Mouse (Mus musculus) forebrain, embryonic 12.5 days (tissue): ENCODE data around the gene Tcea3. TPM values are rescaled to one million over a fixed set of nuclear protein-coding genes. Genes with fewer than 3 reads are reported as not detected.
A peak's percentile ranks its signal among the peaks of the same experiment; 100 is the strongest.

Source experiments
- ATAC-seq: fragments of 200-750 bp; cut with Nextera tagmentation; 2 replicates; pipeline ENCODE4 v1.8.0; 2017; ENCODE audit warnings: moderate TSS enrichment; ENCODE audit not compliant: low FRiP score
- H3K27ac ChIP-seq: fragments of 300-500 bp; sonication (generic); 2 replicates; pipeline ENCODE4 v1.5.1; 2016; ENCODE audit warnings: mild to moderate bottlenecking
- H3K27me3 ChIP-seq: fragments of 300-500 bp; sonication (generic); 2 replicates; pipeline ENCODE4 v1.6.1; 2016; ENCODE audit warnings: mild to moderate bottlenecking
- H3K36me3 ChIP-seq: fragments of 300-500 bp; sonication (generic); replicated peaks from 2 replicates; pipeline ENCODE4 v1.6.1; 2016; ENCODE audit warnings: mild to moderate bottlenecking
- H3K4me1 ChIP-seq: fragments of 300-500 bp; sonication (generic); 2 replicates; pipeline ENCODE4 v1.6.1; 2016
- H3K4me2 ChIP-seq: fragments of 300-500 bp; sonication (generic); 2 replicates; pipeline ENCODE4 v1.6.1; 2016; ENCODE audit warnings: mild to moderate bottlenecking, moderate library complexity
- H3K4me3 ChIP-seq: fragments of 300-500 bp; sonication (generic); replicated peaks from 2 replicates; pipeline ENCODE4 v1.5.1; 2016; ENCODE audit warnings: mild to moderate bottlenecking
- H3K9ac ChIP-seq: fragments of 300-500 bp; sonication (generic); 2 replicates; pipeline ENCODE4 v1.6.1; 2016; ENCODE audit warnings: mild to moderate bottlenecking
- H3K9me3 ChIP-seq: fragments of 300-500 bp; sonication (generic); 2 replicates; pipeline ENCODE4 v1.6.1; 2016
- WGBS: fragments of 180-500 bp; shearing (Covaris S2); methylation state at CpG from one replicate; pipeline ENCODE4 v1.1.7; 2016; 5-methylcytosine and 5-hydroxymethylcytosine counted together
- polyA plus RNA-seq: library from polyadenylated mRNA; unstranded; fragments of >200 nt; fragmentation: Nextera tagmentation; extraction: Ambion mirVana; gene quantifications from 2 replicates; pipeline ENCODE4 v1.2.1, GENCODE M21; 2016

Gene Tcea3
- polyA plus RNA-seq, 1 experiment from 2014 or later = 1.9 TPM

DNA sequence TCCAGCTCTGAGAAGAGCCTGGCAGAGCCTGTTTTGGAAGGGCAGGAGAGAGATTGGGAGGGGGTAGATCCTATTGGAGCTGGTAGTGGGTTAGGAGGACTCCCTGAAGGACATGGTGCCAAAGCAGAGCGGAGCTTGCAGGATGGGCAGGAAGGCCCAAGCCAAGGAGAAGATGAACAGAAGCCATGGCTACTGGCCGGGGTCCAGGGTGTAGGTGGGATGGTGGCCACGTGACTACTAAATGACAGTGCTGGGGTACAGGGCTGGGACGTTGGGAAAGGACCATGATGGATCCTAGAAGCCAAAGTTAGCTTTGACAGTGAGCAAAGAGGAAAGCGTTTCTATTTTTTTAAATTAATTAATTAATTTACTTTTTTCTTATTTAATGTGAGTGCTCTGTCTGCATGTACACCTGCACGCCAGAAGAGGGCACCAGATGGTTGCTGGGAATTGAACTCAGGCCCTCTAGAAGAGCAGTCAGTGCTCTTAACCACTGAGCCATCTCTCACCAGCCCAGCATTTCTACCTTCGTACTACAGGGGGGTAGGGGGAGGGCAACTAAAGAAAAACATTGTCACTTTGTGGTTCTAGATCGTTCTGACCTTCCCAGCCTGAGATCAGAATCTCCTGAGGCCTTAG lies 5.3 kb upstream of the Tcea3 start:
- Histone ChIP-seq H3K9me3 (no peaks in the 10 kb centered on the region), H3K27me3 (peaks cover 92% of the 10 kb centered on the region), H3K4me3 (no peak overlapping the region), H3K27ac (no peak overlapping the region), H3K9ac (no peak overlapping the region), H3K4me1 (peaks cover 22% of the 10 kb centered on the region), H3K4me2 (no peak overlapping the region), H3K36me3 (no peaks in the 10 kb centered on the region)
- no peak for ATAC-seq
- WGBS = 47% methylated on average over 8 of the region's 8 CpGs

DNA sequence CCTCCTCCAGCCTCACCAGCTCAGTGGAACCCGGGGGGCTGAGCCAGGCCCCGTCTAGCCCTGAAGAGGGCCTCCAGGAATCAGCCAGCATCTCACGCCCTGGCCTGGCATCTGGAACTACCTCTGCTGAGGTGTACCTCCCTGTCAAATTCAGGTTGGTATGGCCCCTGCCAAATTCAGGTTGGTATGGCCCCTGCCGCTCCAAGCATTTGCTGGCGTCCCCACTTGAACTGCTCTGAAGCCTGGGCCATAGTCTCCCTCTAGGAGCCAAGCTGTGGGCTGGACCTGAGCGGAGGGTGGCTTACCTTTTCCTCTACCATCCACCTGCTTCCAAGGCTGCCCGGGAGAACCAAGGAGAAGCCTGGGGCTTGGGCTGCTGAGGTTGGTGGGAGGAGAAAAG lies 4.8 kb upstream of the Tcea3 start:
- ATAC-seq = no peak
- Histone ChIP-seq H3K36me3 (no peaks in the 10 kb centered on the region), H3K9ac (no peak overlapping the region), H3K4me3 (no peak overlapping the region), H3K4me2 (no peak overlapping the region), H3K9me3 (no peaks in the 10 kb centered on the region), H3K27ac (no peak overlapping the region), H3K27me3 (peaks cover 92% of the 10 kb centered on the region), H3K4me1 (peaks cover 27% of the 10 kb centered on the region)
- WGBS = 75% methylated on average over 7 of the region's 7 CpGs

DNA sequence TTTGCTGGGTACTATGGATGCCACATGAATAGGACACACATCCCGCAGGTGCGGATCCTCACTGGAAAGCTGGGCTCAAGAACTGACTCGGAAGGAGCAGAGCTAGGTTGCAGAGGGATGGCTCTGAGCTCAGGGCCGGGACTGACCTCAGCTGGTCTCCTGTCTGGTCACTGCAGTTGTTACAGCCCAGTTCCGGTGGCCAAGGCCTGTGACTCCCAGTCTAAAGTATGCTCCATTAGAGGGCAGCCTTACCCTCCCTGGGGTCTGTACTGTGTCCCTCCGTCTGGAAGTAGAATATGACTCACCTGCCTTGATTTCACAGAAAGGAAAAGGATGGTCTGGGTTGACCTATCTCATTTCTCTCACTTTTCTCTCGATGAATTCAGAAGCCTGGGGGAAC lies 3.3 kb upstream of the Tcea3 start:
- H3K9ac ChIP-seq = no peak overlapping the region
- H3K4me3 ChIP-seq = no peak overlapping the region
- peaks cover 33% of the 10 kb centered on the region for H3K4me1 ChIP-seq
- no peak overlapping the region for H3K27ac ChIP-seq
- ATAC-seq = no peak
- no peaks in the 10 kb centered on the region for H3K9me3 ChIP-seq
- 70% methylated on average over 7 of the region's 7 CpGs for WGBS
- H3K4me2 ChIP-seq = no peak overlapping the region
- no peaks in the 10 kb centered on the region for H3K36me3 ChIP-seq
- peaks cover 92% of the 10 kb centered on the region for H3K27me3 ChIP-seq

DNA sequence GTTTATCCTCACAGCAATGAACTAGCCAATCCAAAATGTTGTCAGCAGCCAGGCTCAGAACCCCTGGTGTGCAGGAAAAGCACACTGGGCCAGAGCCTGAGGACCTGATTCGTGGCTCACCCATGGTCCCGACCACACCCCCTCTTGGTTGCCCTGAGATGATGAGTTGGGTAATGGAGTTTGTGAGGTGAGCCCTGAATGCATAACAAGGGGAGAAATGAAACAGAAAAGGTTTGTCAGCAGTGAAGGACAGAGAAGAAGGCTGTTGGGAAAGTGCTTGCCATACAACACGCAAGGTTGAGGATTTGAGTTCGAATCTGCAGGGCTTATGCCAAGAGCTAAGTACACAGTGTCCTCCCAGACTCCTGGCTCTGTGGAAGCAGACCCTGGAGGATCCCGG lies 1.8 kb upstream of the Tcea3 start:
- Histone ChIP-seq H3K9me3 (no peaks in the 10 kb centered on the region), H3K27ac (no peak overlapping the region), H3K9ac (no peak overlapping the region), H3K4me1 (peaks cover 34% of the 10 kb centered on the region), H3K4me2 (no peak overlapping the region), H3K4me3 (no peak overlapping the region), H3K36me3 (no peaks in the 10 kb centered on the region), H3K27me3 (peaks cover 93% of the 10 kb centered on the region)
- 30% methylated on average over 5 of the region's 5 CpGs for WGBS
- ATAC-seq = no peak

DNA sequence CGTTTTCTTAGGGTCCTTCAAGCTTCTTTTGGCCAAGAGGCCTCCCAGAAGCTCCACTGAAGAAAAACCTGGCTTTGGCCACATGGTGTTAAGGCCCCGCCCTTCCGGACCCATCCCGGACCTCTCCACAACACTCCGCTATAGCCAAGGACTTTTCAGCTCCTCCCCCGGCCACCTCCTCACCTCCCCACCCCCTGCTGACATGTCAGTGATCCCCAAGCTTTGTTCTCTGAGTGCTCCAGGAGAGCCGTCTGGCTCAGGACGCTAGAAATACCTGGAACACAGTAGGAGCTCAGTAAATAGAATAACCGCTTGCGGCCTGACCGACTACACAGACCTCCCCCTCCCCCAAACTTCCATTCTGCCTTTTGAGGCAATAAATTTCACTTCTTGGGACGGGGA lies 960 bp upstream of the Tcea3 start:
- peaks cover 34% of the 10 kb centered on the region for H3K4me1 ChIP-seq
- H3K4me2 ChIP-seq = no peak overlapping the region
- peaks cover 90% of the 10 kb centered on the region for H3K27me3 ChIP-seq
- H3K9me3 ChIP-seq = no peaks in the 10 kb centered on the region
- 3% methylated on average over 12 of the region's 12 CpGs for WGBS
- no peaks in the 10 kb centered on the region for H3K36me3 ChIP-seq
- no peak for ATAC-seq
- no peak overlapping the region for H3K4me3 ChIP-seq
- no peak overlapping the region for H3K9ac ChIP-seq
- H3K27ac ChIP-seq = no peak overlapping the region

DNA sequence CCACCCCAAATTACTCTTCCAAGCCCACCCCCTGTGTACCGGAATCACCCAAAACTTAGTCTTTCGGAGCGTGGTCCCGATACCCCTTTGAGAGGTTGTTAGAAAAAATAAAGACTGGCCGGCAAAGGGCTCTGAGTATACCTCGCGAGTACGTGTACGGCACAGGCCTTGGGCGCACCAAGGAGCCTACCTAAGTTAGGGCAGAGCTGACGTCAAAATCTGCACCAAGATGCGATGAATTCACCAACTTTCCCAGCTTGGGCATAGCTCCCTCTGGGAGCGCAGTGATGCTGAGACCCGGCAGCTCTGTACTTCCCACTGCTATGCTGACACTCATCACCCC lies 172 bp upstream of the Tcea3 start:
- peaks cover 34% of the 10 kb centered on the region for H3K4me1 ChIP-seq
- no peak overlapping the region for H3K27ac ChIP-seq
- no peak for ATAC-seq
- 2% methylated on average over 14 of the region's 14 CpGs for WGBS
- peaks cover 94% of the 10 kb centered on the region for H3K27me3 ChIP-seq
- H3K36me3 ChIP-seq = no peaks in the 10 kb centered on the region
- H3K9me3 ChIP-seq = no peaks in the 10 kb centered on the region
- H3K4me2 ChIP-seq = peak overlapping the region; percentile 75
- H3K4me3 ChIP-seq = peak overlapping the region; percentile 44
- peak overlapping the region; percentile 36; the same call in 1 of the 2 replicates for H3K9ac ChIP-seq

DNA sequence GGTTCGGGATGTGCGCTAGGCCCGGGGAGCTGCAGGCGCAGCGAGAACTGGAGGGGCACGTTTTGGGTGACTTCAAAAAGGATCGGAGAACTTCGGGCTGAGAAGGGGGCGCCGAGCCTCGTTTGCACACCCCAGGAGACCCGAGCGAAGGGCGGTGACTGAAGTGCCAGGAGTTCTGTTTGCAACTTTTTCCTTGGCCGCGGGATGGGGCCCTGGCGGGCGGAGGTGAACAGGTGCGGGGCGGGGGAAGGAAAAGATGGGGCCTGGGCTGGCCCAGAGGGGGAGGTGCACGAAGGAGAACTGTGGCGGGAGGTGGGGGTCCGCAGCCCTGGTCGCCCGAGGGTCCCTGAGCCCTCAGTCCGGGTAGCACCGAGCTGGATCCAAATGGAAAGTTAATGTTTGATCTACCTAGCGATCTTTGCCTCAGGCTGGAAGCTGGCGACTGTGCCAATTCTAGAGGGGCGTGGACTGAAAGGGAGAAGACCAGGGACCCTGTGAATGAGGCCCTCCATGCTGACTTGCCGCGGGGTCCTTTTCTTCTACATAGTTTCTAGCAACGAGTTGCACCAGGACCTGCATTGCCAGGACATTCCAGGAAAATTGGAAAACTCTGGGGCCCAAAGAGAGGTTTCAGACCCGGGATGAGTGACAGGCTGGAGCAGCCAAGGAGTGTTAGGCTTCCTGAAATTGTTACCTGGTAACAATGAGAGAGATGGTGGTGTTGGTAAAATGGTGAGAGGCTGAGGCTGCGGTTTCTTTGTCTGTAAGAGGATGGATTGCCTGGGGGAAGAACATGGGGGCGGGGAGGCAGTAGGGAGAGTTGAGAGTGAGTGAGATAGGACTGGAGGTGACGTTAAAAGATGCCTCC lies 1.2 kb downstream of the Tcea3 start:
- no peak overlapping the region for H3K9ac ChIP-seq
- WGBS = under 1% methylated on average over 37 of the region's 37 CpGs
- H3K27me3 ChIP-seq = peaks cover 92% of the 10 kb centered on the region
- H3K4me1 ChIP-seq = peaks cover 34% of the 10 kb centered on the region
- no peaks in the 10 kb centered on the region for H3K36me3 ChIP-seq
- no peaks in the 10 kb centered on the region for H3K9me3 ChIP-seq
- H3K4me3 ChIP-seq = peak overlapping the region; percentile 44
- H3K4me2 ChIP-seq = peak overlapping the region; percentile 75
- H3K27ac ChIP-seq = no peak overlapping the region
- ATAC-seq = no peak

DNA sequence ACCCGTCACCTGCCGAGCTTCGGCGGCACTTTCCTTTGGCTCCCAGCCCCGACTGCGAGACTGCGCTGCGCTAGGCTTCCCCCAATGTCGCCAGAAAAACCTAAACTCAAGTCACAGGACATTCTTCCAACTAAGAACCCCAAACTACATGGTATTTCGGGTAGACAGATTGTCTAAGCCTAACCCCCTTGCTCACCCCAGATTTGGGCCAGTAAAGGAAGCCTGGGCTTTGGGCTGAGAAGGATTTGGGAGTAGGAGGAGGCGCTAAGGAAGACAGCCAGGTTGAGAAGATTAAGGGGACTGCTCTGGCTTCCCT lies 1.8 kb downstream of the Tcea3 start:
- ATAC-seq = no peak
- no peaks in the 10 kb centered on the region for H3K9me3 ChIP-seq
- no peak overlapping the region for H3K9ac ChIP-seq
- H3K4me3 ChIP-seq = no peak overlapping the region
- H3K36me3 ChIP-seq = no peaks in the 10 kb centered on the region
- H3K4me1 ChIP-seq = peaks cover 34% of the 10 kb centered on the region
- H3K27me3 ChIP-seq = peaks cover 90% of the 10 kb centered on the region
- 1% methylated on average over 11 of the region's 11 CpGs for WGBS
- H3K27ac ChIP-seq = no peak overlapping the region
- peak overlapping the region; percentile 75; the same call in 1 of the 2 replicates for H3K4me2 ChIP-seq

DNA sequence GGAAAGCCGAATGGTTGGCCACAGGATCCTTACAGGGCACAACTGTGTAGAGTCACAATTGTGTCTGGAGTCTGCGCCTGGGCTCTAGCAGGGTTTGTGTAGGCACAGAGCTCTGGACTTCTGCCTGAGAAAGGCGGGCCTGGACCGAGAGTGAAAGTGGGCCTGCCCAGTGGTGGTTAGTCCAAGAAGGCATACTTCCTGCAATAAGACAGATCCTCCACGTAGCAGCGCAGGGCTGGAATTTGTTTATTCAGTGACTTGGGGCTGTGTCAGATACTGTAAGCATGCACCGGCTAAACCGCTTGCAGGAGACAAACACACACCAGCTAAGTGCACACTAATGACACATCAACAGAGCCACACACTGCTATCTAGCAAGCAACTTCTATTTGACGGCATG lies 2.3 kb downstream of the Tcea3 start:
- peaks cover 34% of the 10 kb centered on the region for H3K4me1 ChIP-seq
- no peak overlapping the region for H3K9ac ChIP-seq
- H3K27me3 ChIP-seq = peaks cover 87% of the 10 kb centered on the region
- 39% methylated on average over 9 of the region's 9 CpGs for WGBS
- no peak for ATAC-seq
- no peaks in the 10 kb centered on the region for H3K9me3 ChIP-seq
- H3K36me3 ChIP-seq = no peaks in the 10 kb centered on the region
- H3K4me3 ChIP-seq = no peak overlapping the region
- no peak overlapping the region for H3K4me2 ChIP-seq
- H3K27ac ChIP-seq = no peak overlapping the region

DNA sequence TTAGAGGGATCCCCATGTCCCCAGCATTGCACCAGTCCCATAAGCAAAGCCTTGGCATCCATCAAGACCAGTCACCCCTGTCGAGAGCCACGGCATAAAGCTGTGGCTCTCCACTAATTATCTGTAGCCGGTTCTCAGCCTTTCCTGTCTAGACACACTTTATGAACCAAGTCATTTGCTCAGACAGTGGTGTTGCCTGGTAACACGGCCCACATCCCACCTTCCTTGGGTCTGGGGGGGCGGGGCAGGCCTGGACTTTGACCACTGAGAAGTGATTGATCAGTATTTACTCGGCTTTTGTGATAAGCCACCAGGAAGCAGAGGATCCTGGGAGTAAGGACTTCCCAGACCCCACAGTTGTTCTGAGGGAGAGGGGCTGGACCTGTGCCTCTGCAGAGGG lies 8.4 kb downstream of the Tcea3 start:
- peaks cover 34% of the 10 kb centered on the region for H3K27me3 ChIP-seq
- H3K36me3 ChIP-seq = no peaks in the 10 kb centered on the region
- H3K4me2 ChIP-seq = no peak overlapping the region
- WGBS = 72% methylated on average over 6 of the region's 6 CpGs
- no peak overlapping the region for H3K27ac ChIP-seq
- no peak for ATAC-seq
- peaks cover 4% of the 10 kb centered on the region for H3K4me1 ChIP-seq
- no peak overlapping the region for H3K9ac ChIP-seq
- no peaks in the 10 kb centered on the region for H3K9me3 ChIP-seq
- H3K4me3 ChIP-seq = no peak overlapping the region

DNA sequence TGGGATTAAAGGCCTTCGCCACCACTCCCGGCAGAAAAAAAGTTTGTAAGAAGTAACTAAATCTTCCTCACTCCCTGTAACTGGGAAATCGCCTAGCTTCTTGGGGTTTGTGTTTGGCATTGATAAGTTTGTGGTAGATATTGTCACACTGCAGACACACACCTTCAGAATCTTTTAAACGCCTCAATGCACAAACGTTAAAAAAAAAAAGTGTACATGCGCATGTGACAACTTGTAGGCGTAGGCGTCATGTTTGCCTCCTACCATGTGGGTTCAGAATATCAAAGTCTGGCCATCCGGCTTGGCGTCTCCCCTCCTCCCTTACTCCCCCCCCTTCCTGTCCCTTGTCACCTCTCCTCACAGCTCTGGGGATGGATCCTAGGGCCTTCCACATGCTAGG lies 9.2 kb downstream of the Tcea3 start:
- Histone ChIP-seq H3K36me3 (no peaks in the 10 kb centered on the region), H3K4me1 (peaks cover 4% of the 10 kb centered on the region), H3K27ac (no peak overlapping the region), H3K4me2 (no peak overlapping the region), H3K9me3 (no peaks in the 10 kb centered on the region), H3K4me3 (no peak overlapping the region), H3K9ac (no peak overlapping the region), H3K27me3 (peaks cover 29% of the 10 kb centered on the region)
- 88% methylated on average over 10 of the region's 10 CpGs for WGBS
- no peak for ATAC-seq

DNA sequence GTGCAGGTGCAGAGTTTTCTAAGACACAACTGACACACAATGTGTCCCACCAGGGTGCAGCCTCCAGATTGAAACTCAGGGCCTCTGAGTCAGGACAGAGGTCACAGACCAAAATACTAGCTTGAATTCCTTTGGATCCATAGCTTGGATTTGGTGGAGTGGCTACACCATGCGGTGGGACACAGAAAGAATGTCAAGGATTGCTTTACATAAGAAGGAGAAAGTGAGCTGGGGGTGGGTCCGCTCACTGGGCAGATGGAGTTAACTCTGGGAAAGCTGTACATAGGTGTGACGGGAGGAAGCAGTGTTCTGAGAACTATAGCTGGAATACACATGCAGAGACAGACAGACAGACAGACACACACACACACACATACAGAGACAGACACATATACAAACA lies 12.4 kb downstream of the Tcea3 start:
- peaks cover 6% of the 10 kb centered on the region; the same call in 1 of the 2 replicates for H3K27me3 ChIP-seq
- ATAC-seq = no peak
- 59% methylated on average over 3 of the region's 3 CpGs for WGBS

More for the DNA sequence above, 12.4 kb downstream of the Tcea3 start:
- Histone ChIP-seq H3K4me2 (no peak overlapping the region), H3K36me3 (no peaks in the 10 kb centered on the region), H3K9me3 (no peaks in the 10 kb centered on the region), H3K4me1 (peaks cover 4% of the 10 kb centered on the region), H3K27ac (no peak overlapping the region), H3K9ac (no peak overlapping the region), H3K4me3 (no peak overlapping the region)
